26 mouse cellular contexts compared by ENCODE assay signal in genomic region chr11:24615436-24615835, GRCm38 (mm10).
DNase-seq lines count a peak whose midpoint lies in the region; ATAC-seq and TF ChIP-seq lines count a peak whose summit lies in the region.
"Had no signal": no experiment of that assay in that cellular context is flagged by ENCODE, and none has a peak within 500 bp of the region (broad histone marks: within the 10 kb centered on the region; RNA-seq: fewer than 3 reads in every experiment).

No protein-coding gene starts in this region.

- no peaks in the 10 kb centered on the region for H3K4me1 ChIP-seq in hindbrain, embryonic 15.5 days (replicated peaks)
- H3K4me1 ChIP-seq in hindbrain, embryonic 13.5 days (replicated peaks): no peaks in the 10 kb centered on the region
- no peaks in the 10 kb centered on the region for H3K4me1 ChIP-seq in midbrain, postnatal 0 days (ENCODE audit: insufficient read depth, low read length)
- no peaks in the 10 kb centered on the region for H3K4me1 ChIP-seq in midbrain, embryonic 10.5 days
- H3K4me1 ChIP-seq: embryonic facial prominence, embryonic 12.5 days; embryonic facial prominence, embryonic 15.5 days; intestine, embryonic 15.5 days had no signal

- 0 out of 2 replicates have a peak, but pooled peaks have one; percentile 38 for ATAC-seq in hindbrain, embryonic 15.5 days (ENCODE audit: low FRiP score, low read depth)
- no peak for ATAC-seq in hindbrain, embryonic 13.5 days (ENCODE audit: low FRiP score)
- no peak for ATAC-seq in midbrain, postnatal 0 days (ENCODE audit: low FRiP score)
- ATAC-seq: activated CD4-positive, CD25-positive, alpha-beta regulatory T cell, adult 4 months; forebrain, embryonic 14.5 days; forebrain, postnatal 0 days; intestine, embryonic 15.5 days had no signal

- TF ChIP-seq CTCF in midbrain, postnatal 0 days (IDR thresholded peaks at IDR 0.05): no peak
- no peak for TF ChIP-seq CTCF in brain, embryonic 14.5 days (IDR thresholded peaks at IDR 0.05; ENCODE audit: borderline replicate concordance, extremely low read depth, insufficient read depth, insufficient read length)

- H3K4me3 ChIP-seq in hindbrain, embryonic 15.5 days: no peak overlapping the region
- H3K4me3 ChIP-seq in hindbrain, embryonic 13.5 days: no peak overlapping the region
- no peak overlapping the region for H3K4me3 ChIP-seq in midbrain, postnatal 0 days (ENCODE audit: low read depth, low read length)
- no peak overlapping the region for H3K4me3 ChIP-seq in midbrain, embryonic 10.5 days
- H3K4me3 ChIP-seq: embryonic facial prominence, embryonic 12.5 days; embryonic facial prominence, embryonic 15.5 days; gastrocnemius, adult 2 months; heart, embryonic 12.5 days; heart, embryonic 15.5 days; intestine, embryonic 15.5 days had no signal

- peak; percentile 26 for DNase-seq in midbrain, postnatal 0 days (ENCODE audit: low spot score)
- no peak for DNase-seq in midbrain, embryonic 10.5 days (ENCODE audit: low spot score)
- DNase-seq in brain, embryonic 14.5 days (ENCODE audit: low read depth): peak; percentile 29
- DNase-seq in kidney, postnatal 14 days: no peak
- DNase-seq: adrenal gland, adult 8-10 months; adrenal gland, postnatal 25 days; cerebellum, adult 11 months; cerebellum, adult 2 months; cerebellum, adult 9-11 months; cerebellum, postnatal 25 days; forebrain, postnatal 0 days; gastrocnemius, adult 2 months; gastrocnemius, postnatal 14 days; heart, adult 18-20 months; heart, postnatal 10 days; heart, postnatal 4 days; kidney, adult 11 months had no signal

- no peak overlapping the region for H3K9ac ChIP-seq in hindbrain, embryonic 15.5 days
- H3K9ac ChIP-seq in hindbrain, embryonic 13.5 days: no peak overlapping the region
- no peak overlapping the region for H3K9ac ChIP-seq in midbrain, postnatal 0 days (replicated peaks; ENCODE audit: low read length, poor library complexity, severe bottlenecking)
- H3K9ac ChIP-seq: embryonic facial prominence, embryonic 12.5 days; embryonic facial prominence, embryonic 15.5 days; forebrain, postnatal 0 days; heart, embryonic 12.5 days; heart, embryonic 15.5 days; intestine, embryonic 15.5 days had no signal

- H3K9me3 ChIP-seq in hindbrain, embryonic 15.5 days: no peaks in the 10 kb centered on the region
- H3K9me3 ChIP-seq in hindbrain, embryonic 13.5 days: no peaks in the 10 kb centered on the region
- no peaks in the 10 kb centered on the region for H3K9me3 ChIP-seq in midbrain, postnatal 0 days (ENCODE audit: low read length)
- no peaks in the 10 kb centered on the region for H3K9me3 ChIP-seq in midbrain, embryonic 10.5 days (replicated peaks)
- H3K9me3 ChIP-seq: embryonic facial prominence, embryonic 12.5 days; embryonic facial prominence, embryonic 15.5 days; heart, embryonic 12.5 days; heart, embryonic 15.5 days; intestine, embryonic 15.5 days had no signal

- 68% methylated on average over 1 of the region's 1 CpGs for WGBS in hindbrain, embryonic 15.5 days
- 63% methylated on average over 1 of the region's 1 CpGs for WGBS in hindbrain, embryonic 13.5 days
- 94% methylated on average over 1 of the region's 1 CpGs for WGBS in midbrain, postnatal 0 days
- WGBS in midbrain, embryonic 10.5 days: 94% methylated on average over 1 of the region's 1 CpGs

- no peak overlapping the region for H3K27ac ChIP-seq in hindbrain, embryonic 15.5 days (replicated peaks)
- H3K27ac ChIP-seq in hindbrain, embryonic 13.5 days: no peak overlapping the region
- H3K27ac ChIP-seq in midbrain, postnatal 0 days (ENCODE audit: low read depth, low read length): no peak overlapping the region
- H3K27ac ChIP-seq in midbrain, embryonic 10.5 days (replicated peaks): no peak overlapping the region
- H3K27ac ChIP-seq: embryonic facial prominence, embryonic 12.5 days; embryonic facial prominence, embryonic 15.5 days; heart, embryonic 15.5 days; intestine, embryonic 15.5 days had no signal

- H3K36me3 ChIP-seq in hindbrain, embryonic 15.5 days: no peaks in the 10 kb centered on the region
- H3K36me3 ChIP-seq in hindbrain, embryonic 13.5 days: no peaks in the 10 kb centered on the region
- H3K36me3 ChIP-seq in midbrain, postnatal 0 days (ENCODE audit: insufficient read depth, low read length): no peaks in the 10 kb centered on the region
- H3K36me3 ChIP-seq in midbrain, embryonic 10.5 days: no peaks in the 10 kb centered on the region
- H3K36me3 ChIP-seq: embryonic facial prominence, embryonic 12.5 days; embryonic facial prominence, embryonic 15.5 days; heart, embryonic 12.5 days; heart, embryonic 15.5 days; intestine, embryonic 15.5 days had no signal

- no peak for TF ChIP-seq POLR2A in brain, embryonic 14.5 days (IDR thresholded peaks at IDR 0.05; ENCODE audit: borderline replicate concordance, extremely low read depth, insufficient read depth, insufficient read length, poor library complexity, severe bottlenecking)

- no peaks in the 10 kb centered on the region for H3K27me3 ChIP-seq in hindbrain, embryonic 15.5 days
- H3K27me3 ChIP-seq in hindbrain, embryonic 13.5 days: no peaks in the 10 kb centered on the region
- H3K27me3 ChIP-seq in midbrain, postnatal 0 days (ENCODE audit: insufficient read depth, low read length): no peaks in the 10 kb centered on the region
- no peaks in the 10 kb centered on the region for H3K27me3 ChIP-seq in midbrain, embryonic 10.5 days (ENCODE audit: low read depth, poor library complexity, severe bottlenecking)
- H3K27me3 ChIP-seq: embryonic facial prominence, embryonic 12.5 days; embryonic facial prominence, embryonic 15.5 days; heart, embryonic 12.5 days; heart, embryonic 15.5 days; intestine, embryonic 15.5 days had no signal

- H3K4me2 ChIP-seq in hindbrain, embryonic 15.5 days: no peak overlapping the region
- no peak overlapping the region for H3K4me2 ChIP-seq in hindbrain, embryonic 13.5 days
- no peak overlapping the region for H3K4me2 ChIP-seq in midbrain, postnatal 0 days (ENCODE audit: low read depth, low read length, poor library complexity, severe bottlenecking)
- H3K4me2 ChIP-seq: embryonic facial prominence, embryonic 12.5 days; embryonic facial prominence, embryonic 15.5 days; heart, embryonic 12.5 days; heart, embryonic 15.5 days; intestine, embryonic 15.5 days had no signal

Comparison
In these comparisons a context has a peak if more than half of its experiments do, and no peak if none do; other contexts are left out.
1. DNase-seq: peak in midbrain, postnatal 0 days (single experiment) and brain, embryonic 14.5 days (single experiment); none in midbrain, embryonic 10.5 days (single experiment) and kidney, postnatal 14 days (single experiment).